Mouse (Mus musculus) liver, postnatal 0 days (tissue): Measurements from ENCODE around the gene Actr8. TPM values are rescaled to one million over a fixed set of nuclear protein-coding genes. Genes with fewer than 3 reads are reported as not detected.

Source experiments
- ATAC-seq: fragments of 200-750 bp; cut with Nextera tagmentation; 2 replicates; pipeline ENCODE4 v1.8.0; 2017; ENCODE audit warnings: mild to moderate bottlenecking, moderate library complexity
- DNase-seq: peaks from one replicate; pipeline ENCODE4 v3.0.0-alpha.2; 2016
- H3K27ac ChIP-seq: fragments of 300-500 bp; sonication (generic); 2 replicates; pipeline ENCODE4 v1.5.1; 2014; ENCODE audit warnings: antibody characterized with exemption, moderate library complexity, mild to moderate bottlenecking, low read depth
- H3K27me3 ChIP-seq: fragments of 300-500 bp; sonication (generic); 2 replicates; pipeline ENCODE4 v1.6.1; 2014; ENCODE audit warnings: low read length, control low read depth, mixed read lengths; ENCODE audit not compliant: insufficient read depth
- H3K36me3 ChIP-seq: fragments of 300-500 bp; sonication (generic); replicated peaks from 2 replicates; pipeline ENCODE4 v1.6.1; 2014; ENCODE audit warnings: mild to moderate bottlenecking, control low read depth, low read length, moderate library complexity, mixed read lengths; ENCODE audit not compliant: insufficient read depth
- H3K4me1 ChIP-seq: fragments of 300-500 bp; sonication (generic); 2 replicates; pipeline ENCODE4 v1.6.1; 2014; ENCODE audit warnings: antibody characterized with exemption, mild to moderate bottlenecking, control low read depth; ENCODE audit not compliant: insufficient read depth
- H3K4me2 ChIP-seq: fragments of 300-500 bp; sonication (generic); 2 replicates; pipeline ENCODE4 v1.6.1; 2014; ENCODE audit warnings: low read depth, mild to moderate bottlenecking, low read length, moderate library complexity, mixed read lengths
- H3K4me3 ChIP-seq: fragments of 300-500 bp; sonication (generic); 2 replicates; pipeline ENCODE4 v1.5.1; 2014; ENCODE audit warnings: low read depth, low read length
- H3K9ac ChIP-seq: fragments of 300-500 bp; sonication (generic); replicated peaks from 2 replicates; pipeline ENCODE4 v1.6.1; 2014; ENCODE audit warnings: mild to moderate bottlenecking, moderate library complexity
- H3K9me3 ChIP-seq: fragments of 300-500 bp; sonication (generic); 2 replicates; pipeline ENCODE4 v1.6.1; 2016; ENCODE audit warnings: mild to moderate bottlenecking, control low read depth, low read length, mixed read lengths
- CTCF ChIP-seq: sonication (generic); IDR thresholded peaks from 2 replicates; pipeline ENCODE4 v1.5.1; 2016; ENCODE audit warnings: antibody characterized with exemption, low read depth
- EP300 ChIP-seq: IDR thresholded peaks from 2 replicates; pipeline ENCODE4 v1.6.1; 2016; ENCODE audit warnings: antibody characterized with exemption, low read depth, mild to moderate bottlenecking
- WGBS: fragments of 180-500 bp; shearing (Covaris S2); extraction: QIAGEN DNeasy Blood & Tissue Kit; methylation state at CpG from one replicate; pipeline ENCODE4 v1.1.7; 2014; ENCODE audit not compliant: insufficient replicate concordance; 5-methylcytosine and 5-hydroxymethylcytosine counted together
- polyA plus RNA-seq: library from polyadenylated mRNA; unstranded; fragments of >200 nt; fragmentation: Nextera tagmentation; extraction: Ambion mirVana; gene quantifications from 2 replicates; pipeline ENCODE4 v1.2.1, GENCODE M21; 2015

Gene Actr8
- polyA plus RNA-seq, 1 experiment from 2014 or later = 15.0 TPM

DNA sequence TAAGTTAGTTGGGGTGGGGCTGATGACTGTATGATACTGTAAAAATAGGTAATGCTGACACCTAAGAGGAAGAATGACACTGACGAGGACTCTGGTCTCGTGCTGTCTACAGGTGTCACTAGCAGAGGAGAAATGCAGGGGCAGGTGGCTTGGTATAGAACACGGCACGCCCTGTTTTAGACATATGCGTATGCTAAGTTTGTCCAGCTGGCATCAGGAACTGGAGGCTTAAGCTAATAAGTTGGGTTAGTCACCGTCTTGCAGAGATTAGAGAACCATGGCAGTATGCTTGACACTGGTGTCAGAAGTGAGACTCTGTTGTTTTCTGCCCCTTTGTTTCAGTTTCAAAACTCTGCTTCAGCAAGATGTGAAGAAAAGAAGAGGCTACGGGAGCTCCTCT lies 6.7 kb upstream of the Actr8 start:
- Histone ChIP-seq H3K4me2 (peak overlapping the region; percentile 85), H3K27me3 (no peaks in the 10 kb centered on the region), H3K9ac (no peak overlapping the region), H3K4me1 (peaks cover 40% of the 10 kb centered on the region), H3K36me3 (peaks cover 44% of the 10 kb centered on the region), H3K4me3 (no peak overlapping the region), H3K9me3 (no peaks in the 10 kb centered on the region), H3K27ac (peak overlapping the region; percentile 1; the same call in 1 of the 2 replicates)
- 86% methylated on average over 7 of the region's 7 CpGs for WGBS
- no peak for DNase-seq
- TF ChIP-seq EP300 = no peak
- TF ChIP-seq CTCF = no peak
- ATAC-seq = no peak

DNA sequence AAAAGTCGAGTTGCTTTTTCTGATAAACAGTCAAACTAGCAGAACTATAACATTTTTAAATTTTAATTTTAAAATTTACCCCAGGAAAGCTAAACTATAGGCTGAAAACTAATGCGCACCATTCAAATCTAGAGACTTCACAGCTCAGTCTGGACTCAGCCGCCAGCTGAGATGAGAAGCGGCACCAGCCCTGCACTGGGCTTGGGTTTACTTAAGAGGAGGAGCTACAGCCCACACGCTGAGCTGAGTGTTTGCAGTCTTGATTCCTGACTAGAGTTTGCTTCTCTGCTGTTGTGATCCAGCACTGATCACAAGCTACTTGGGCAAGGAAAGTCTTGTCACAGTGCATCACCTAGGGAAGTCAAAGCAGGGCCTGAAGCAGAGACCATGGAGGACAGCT lies 6.1 kb upstream of the Actr8 start:
- ATAC-seq (no peak), DNase-seq (no peak)
- no peak overlapping the region for H3K9ac ChIP-seq
- H3K4me1 ChIP-seq = peaks cover 42% of the 10 kb centered on the region
- 69% methylated on average over 5 of the region's 5 CpGs for WGBS
- no peaks in the 10 kb centered on the region for H3K27me3 ChIP-seq
- no peak overlapping the region for H3K4me3 ChIP-seq
- peaks cover 44% of the 10 kb centered on the region for H3K36me3 ChIP-seq
- TF ChIP-seq EP300 = no peak
- TF ChIP-seq CTCF = no peak
- peak overlapping the region; percentile 1; the same call in 1 of the 2 replicates for H3K27ac ChIP-seq
- H3K9me3 ChIP-seq = no peaks in the 10 kb centered on the region
- peak overlapping the region; percentile 85 for H3K4me2 ChIP-seq

DNA sequence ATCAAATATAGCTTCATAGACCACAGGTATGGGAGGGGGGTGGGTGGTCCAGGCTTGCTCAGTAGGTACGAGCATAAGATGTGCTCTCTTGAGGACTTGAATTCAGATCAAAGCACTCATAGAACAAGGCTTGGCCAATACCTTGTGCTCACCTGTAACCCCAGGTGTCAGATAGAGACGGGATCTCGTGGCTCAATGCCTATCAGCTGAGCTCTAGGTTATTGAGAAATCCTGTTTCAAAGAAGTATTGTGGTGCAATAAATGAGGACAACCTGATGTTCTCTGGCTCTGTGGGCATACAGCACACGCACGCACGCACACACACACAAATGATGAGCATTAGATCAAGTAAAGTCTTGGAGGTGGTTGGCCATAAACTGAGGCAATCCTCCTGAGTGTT lies 1.2 kb upstream of the Actr8 start:
- Histone ChIP-seq H3K36me3 (peaks cover 43% of the 10 kb centered on the region), H3K9me3 (no peaks in the 10 kb centered on the region; the same call in 1 of the 2 replicates), H3K4me2 (no peak overlapping the region), H3K9ac (no peak overlapping the region), H3K27ac (peak overlapping the region; percentile 71), H3K4me1 (peaks cover 17% of the 10 kb centered on the region), H3K27me3 (no peaks in the 10 kb centered on the region), H3K4me3 (no peak overlapping the region)
- TF ChIP-seq CTCF (no peak), EP300 (0 out of 2 replicates have a peak, but pooled peaks have one; percentile 37)
- peak; percentile 59 for ATAC-seq
- 55% methylated on average over 6 of the region's 6 CpGs for WGBS
- peak; percentile 31 for DNase-seq

DNA sequence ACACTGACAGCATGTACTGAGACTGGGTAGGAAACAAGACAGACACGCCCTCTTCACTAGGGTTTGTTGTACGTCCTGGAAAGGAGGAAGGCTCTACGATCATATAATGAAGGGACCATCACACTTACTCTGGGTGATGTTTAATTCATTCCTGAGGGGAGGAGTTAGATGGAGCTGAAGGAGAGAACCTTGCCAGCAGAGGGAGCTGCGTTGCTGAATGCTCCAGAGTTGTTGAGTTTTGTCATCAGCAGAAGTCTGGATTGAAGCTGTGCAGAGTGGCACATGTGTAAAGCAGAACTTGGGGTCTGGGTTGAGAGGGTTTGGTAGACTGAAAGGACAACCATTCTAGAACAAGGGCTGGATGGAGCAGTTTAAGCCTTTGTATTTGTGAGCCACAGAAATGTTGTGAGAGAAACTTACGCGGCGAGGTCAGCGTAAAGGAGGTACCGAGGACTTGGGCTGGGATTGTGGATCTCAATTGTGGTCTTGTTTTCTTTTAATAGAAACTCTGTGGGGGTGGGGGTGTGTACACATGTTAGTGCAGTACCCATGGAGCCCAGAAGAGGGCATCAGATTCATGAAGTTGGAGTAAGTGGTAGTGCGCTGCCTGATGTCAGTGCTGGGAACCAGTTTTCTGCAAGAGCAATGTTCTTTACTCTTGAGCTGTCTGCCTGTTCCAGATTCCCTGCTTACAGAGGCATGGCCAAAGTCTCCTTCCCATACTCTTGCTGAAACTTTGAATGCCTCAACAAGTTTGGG lies 2.5 kb downstream of the Actr8 start:
- TF ChIP-seq EP300 (no peak), CTCF (peak; percentile 60)
- Histone ChIP-seq H3K36me3 (peaks cover 52% of the 10 kb centered on the region), H3K27me3 (no peaks in the 10 kb centered on the region), H3K4me3 (no peak overlapping the region), H3K4me1 (peaks cover 8% of the 10 kb centered on the region), H3K4me2 (no peak overlapping the region), H3K9ac (no peak overlapping the region), H3K27ac (no peak overlapping the region), H3K9me3 (no peaks in the 10 kb centered on the region; the same call in 1 of the 2 replicates)
- peak; percentile 59 for DNase-seq
- no peak for ATAC-seq
- 88% methylated on average over 10 of the region's 10 CpGs for WGBS

DNA sequence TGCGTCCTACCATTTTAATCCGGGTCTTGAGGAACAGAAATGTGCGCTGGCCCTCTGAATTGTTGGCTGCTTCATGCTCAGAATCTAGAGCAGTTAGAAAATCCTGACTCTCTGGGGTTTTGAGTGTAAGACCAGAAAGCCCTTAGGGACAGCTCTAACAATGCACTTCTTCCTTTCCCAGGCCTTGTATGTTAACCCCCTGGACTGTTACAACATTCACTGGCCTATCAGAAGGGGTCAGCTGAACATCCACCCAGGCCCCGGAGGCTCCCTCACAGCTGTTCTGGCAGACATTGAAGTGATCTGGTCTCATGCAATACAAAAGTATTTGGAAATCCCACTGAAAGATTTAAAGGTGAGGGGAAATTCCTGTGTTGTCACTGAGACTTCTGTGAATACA lies 8.0 kb downstream of the Actr8 start:
- no peak overlapping the region for H3K4me2 ChIP-seq
- no peak overlapping the region for H3K27ac ChIP-seq
- no peaks in the 10 kb centered on the region for H3K9me3 ChIP-seq
- H3K36me3 ChIP-seq = peaks cover 95% of the 10 kb centered on the region
- TF ChIP-seq CTCF = no peak
- TF ChIP-seq EP300 = no peak
- H3K4me3 ChIP-seq = no peak overlapping the region
- no peak for ATAC-seq
- H3K9ac ChIP-seq = no peak overlapping the region
- H3K4me1 ChIP-seq = no peaks in the 10 kb centered on the region
- no peak for DNase-seq
- no peaks in the 10 kb centered on the region for H3K27me3 ChIP-seq
- WGBS = 85% methylated on average over 4 of the region's 4 CpGs

DNA sequence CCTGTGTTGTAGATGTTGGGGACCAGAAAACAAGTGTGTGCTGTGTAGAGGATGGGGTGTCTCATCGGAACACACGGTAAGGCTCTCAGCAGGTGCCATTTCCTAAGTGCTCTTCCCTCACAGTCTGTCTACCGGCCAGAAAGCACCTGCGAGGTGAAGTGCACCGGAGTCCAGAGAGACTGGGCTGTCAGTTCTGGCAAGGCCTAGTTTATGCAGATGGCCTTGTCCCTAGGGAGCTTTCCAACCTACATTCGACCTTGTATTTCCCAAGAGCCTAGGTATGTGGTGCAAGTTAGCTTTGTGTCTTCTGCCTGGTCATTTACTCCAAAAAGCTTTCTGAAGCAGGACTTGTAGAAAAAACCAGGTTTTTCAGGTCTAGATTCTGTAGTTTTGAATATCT lies 9.1 kb downstream of the Actr8 start:
- Histone ChIP-seq H3K4me3 (no peak overlapping the region), H3K9ac (no peak overlapping the region), H3K4me2 (no peak overlapping the region), H3K4me1 (no peaks in the 10 kb centered on the region), H3K9me3 (no peaks in the 10 kb centered on the region), H3K36me3 (peaks cover 91% of the 10 kb centered on the region), H3K27me3 (no peaks in the 10 kb centered on the region), H3K27ac (no peak overlapping the region)
- ATAC-seq (no peak), DNase-seq (no peak)
- WGBS = 88% methylated on average over 6 of the region's 6 CpGs
- no peak for TF ChIP-seq EP300
- no peak for TF ChIP-seq CTCF
